Mouse (Mus musculus): ENCODE measurements around the gene 1700028J19Rik. TPM values are rescaled to one million over a fixed set of nuclear protein-coding genes. Genes with fewer than 3 reads are reported as not detected.
"Not testable (repeated sequence)": the region's sequence is repeated elsewhere in the genome, so short reads cannot be mapped to it uniquely, and the experiment has no call there.

The 1700028J19Rik gene
- total and polyA plus RNA-seq, 2 experiments from 2014 or later = 1.2 to 1.6 TPM

- Histone ChIP-seq H3K9ac (replicated peaks; ENCODE audit: low read length) (no peak overlapping the region), H3K36me3 (ENCODE audit: insufficient read depth, low read length) (no peaks in the 10 kb centered on the region), H3K9me3 (ENCODE audit: low read length) (no peaks in the 10 kb centered on the region), H3K27ac (no peak overlapping the region), H3K4me1 (ENCODE audit: insufficient read depth, low read length) (no peaks in the 10 kb centered on the region), H3K27me3 (ENCODE audit: insufficient read depth, low read length) (no peaks in the 10 kb centered on the region), H3K4me3 (ENCODE audit: low read length) (no peak overlapping the region), H3K4me2 (ENCODE audit: low read depth, low read length) (no peak overlapping the region)
- 83% methylated on average over 3 of the region's 3 CpGs for WGBS
- DNase-seq (ENCODE audit: low spot score) = no peak
- TF ChIP-seq CTCF (IDR thresholded peaks at IDR 0.05; ENCODE audit: low read depth) = no peak
- ATAC-seq = no peak
Observed at GRCm38 (mm10) chr7:44208307-44208706, 38.2 kb downstream of the 1700028J19Rik start.

- not testable (repeated sequence) for ATAC-seq; DNase-seq (ENCODE audit: low spot score); H3K4me3 ChIP-seq (ENCODE audit: low read length); H3K9ac ChIP-seq (replicated peaks; ENCODE audit: low read length); H3K9me3 ChIP-seq (ENCODE audit: low read length); H3K27ac ChIP-seq; H3K27me3 ChIP-seq (ENCODE audit: insufficient read depth, low read length); H3K4me2 ChIP-seq (ENCODE audit: low read depth, low read length); H3K4me1 ChIP-seq (ENCODE audit: insufficient read depth, low read length); H3K36me3 ChIP-seq (ENCODE audit: insufficient read depth, low read length)
- WGBS = 55% methylated on average over 3 of the region's 3 CpGs
Observed at GRCm38 (mm10) chr7:44207135-44207534, 39.4 kb downstream of the 1700028J19Rik start, which contains the start of gene Klk1b4. Klk1b4 (plus strand) TSS chr7:44207435.

GRCm38 (mm10) chr7:44197891-44198290 lies 48.6 kb downstream of the 1700028J19Rik start, which contains the start of gene Klk1b3:
Klk1b3 (plus strand) TSS chr7:44198191.
- Histone ChIP-seq H3K4me1 (ENCODE audit: insufficient read depth, low read length) (no peaks in the 10 kb centered on the region), H3K4me3 (ENCODE audit: low read length) (no peak within 1 kb of the TSS), H3K27me3 (ENCODE audit: insufficient read depth, low read length) (no peaks in the 10 kb centered on the region), H3K9ac (replicated peaks; ENCODE audit: low read length) (no peak within 1 kb of the TSS), H3K27ac (no peak within 1 kb of the TSS), H3K4me2 (ENCODE audit: low read depth, low read length) (no peak within 1 kb of the TSS), H3K9me3 (ENCODE audit: low read length) (no peaks in the 10 kb centered on the region), H3K36me3 (ENCODE audit: insufficient read depth, low read length) (no peaks in the 10 kb centered on the region)
- no peak for ATAC-seq
- 62% methylated on average over 3 of the region's 3 CpGs for WGBS
- TF ChIP-seq CTCF (IDR thresholded peaks at IDR 0.05; ENCODE audit: low read depth) = no peak
- no peak for DNase-seq (ENCODE audit: low spot score)

GRCm38 (mm10) chr7:44193466-44193865 lies 53.0 kb downstream of the 1700028J19Rik start:
- H3K36me3 ChIP-seq (ENCODE audit: insufficient read depth, low read length) = not testable (repeated sequence)

GRCm38 (mm10) chr7:44187936-44188335 lies 58.6 kb downstream of the 1700028J19Rik start, which contains the start of gene Klk1b24:
Klk1b24 (plus strand) TSS chr7:44188236.
- H3K27me3 ChIP-seq (ENCODE audit: insufficient read depth, low read length); H3K4me1 ChIP-seq (ENCODE audit: insufficient read depth, low read length); H3K9me3 ChIP-seq (ENCODE audit: low read length); DNase-seq (ENCODE audit: low spot score); H3K36me3 ChIP-seq (ENCODE audit: insufficient read depth, low read length); H3K4me3 ChIP-seq (ENCODE audit: low read length); ATAC-seq; H3K4me2 ChIP-seq (ENCODE audit: low read depth, low read length); H3K9ac ChIP-seq (replicated peaks; ENCODE audit: low read length); H3K27ac ChIP-seq: not testable (repeated sequence)

More at GRCm38 (mm10) chr7:44193466-44193865, 53.0 kb downstream of the 1700028J19Rik start:
- H3K4me2 ChIP-seq (ENCODE audit: low read depth, low read length); H3K4me3 ChIP-seq (ENCODE audit: low read length); H3K27me3 ChIP-seq (ENCODE audit: insufficient read depth, low read length); H3K27ac ChIP-seq; H3K9me3 ChIP-seq (ENCODE audit: low read length); H3K4me1 ChIP-seq (ENCODE audit: insufficient read depth, low read length); ATAC-seq; H3K9ac ChIP-seq (replicated peaks; ENCODE audit: low read length); DNase-seq (ENCODE audit: low spot score): not testable (repeated sequence)
- WGBS = 92% methylated on average over 1 of the region's 1 CpGs

- not testable (repeated sequence) for H3K4me1 ChIP-seq (ENCODE audit: insufficient read depth, low read length); H3K36me3 ChIP-seq (ENCODE audit: insufficient read depth, low read length); DNase-seq (ENCODE audit: low spot score); H3K9me3 ChIP-seq (ENCODE audit: low read length); H3K9ac ChIP-seq (replicated peaks; ENCODE audit: low read length); H3K27me3 ChIP-seq (ENCODE audit: insufficient read depth, low read length); H3K4me2 ChIP-seq (ENCODE audit: low read depth, low read length); H3K4me3 ChIP-seq (ENCODE audit: low read length); H3K27ac ChIP-seq; ATAC-seq
- 76% methylated on average over 8 of the region's 8 CpGs for WGBS
Observed at GRCm38 (mm10) chr7:44186516-44186915, 60.0 kb downstream of the 1700028J19Rik start.

Other genes with a start within 250 kb of the 1700028J19Rik start
- 0.54 TPM in 1 of 2 replicates, not detected in the other for gene Klk1b26, start 234.5 kb downstream of the 1700028J19Rik start, total RNA-seq (2014; rRNA removed)
- not detected in 2 replicates for gene Klk1b26, start 234.5 kb downstream of the 1700028J19Rik start, polyA plus RNA-seq (2015; fragmentation: Nextera tagmentation; extraction: Ambion mirVana)
- gene Klk1b27, start 194.4 kb downstream of the 1700028J19Rik start, total RNA-seq (2014; rRNA removed) = not detected in 2 replicates
- 0.28 TPM in 1 of 2 replicates, not detected in the other for gene Klk1b27, start 194.4 kb downstream of the 1700028J19Rik start, polyA plus RNA-seq (2015; fragmentation: Nextera tagmentation; extraction: Ambion mirVana)
- not detected in 2 replicates for gene Klk1b21, start 144.4 kb downstream of the 1700028J19Rik start, total RNA-seq (2014; rRNA removed)
- not detected in 2 replicates for gene Klk1b21, start 144.4 kb downstream of the 1700028J19Rik start, polyA plus RNA-seq (2015; fragmentation: Nextera tagmentation; extraction: Ambion mirVana)
- not detected in 2 replicates for gene Klk1b22, start 134.0 kb downstream of the 1700028J19Rik start, total RNA-seq (2014; rRNA removed)
- gene Klk1b22, start 134.0 kb downstream of the 1700028J19Rik start, polyA plus RNA-seq (2015; fragmentation: Nextera tagmentation; extraction: Ambion mirVana) = not detected in 2 replicates
- not detected in 2 replicates for gene Klk1b16, start 109.9 kb downstream of the 1700028J19Rik start, total RNA-seq (2014; rRNA removed)
- gene Klk1b16, start 109.9 kb downstream of the 1700028J19Rik start, polyA plus RNA-seq (2015; fragmentation: Nextera tagmentation; extraction: Ambion mirVana) = not detected in 2 replicates
- gene Klk1b24, start 58.5 kb downstream of the 1700028J19Rik start, total RNA-seq (2014; rRNA removed) = not detected in 2 replicates
- gene Klk1b24, start 58.5 kb downstream of the 1700028J19Rik start, polyA plus RNA-seq (2015; fragmentation: Nextera tagmentation; extraction: Ambion mirVana) = not detected in 2 replicates
- not detected in 2 replicates for gene Klk1b3, start 48.5 kb downstream of the 1700028J19Rik start, total RNA-seq (2014; rRNA removed)
- gene Klk1b3, start 48.5 kb downstream of the 1700028J19Rik start, polyA plus RNA-seq (2015; fragmentation: Nextera tagmentation; extraction: Ambion mirVana) = not detected in 2 replicates
- not detected in 2 replicates for gene Klk1b4, start 39.3 kb downstream of the 1700028J19Rik start, total RNA-seq (2014; rRNA removed)
- not detected in 2 replicates for gene Klk1b4, start 39.3 kb downstream of the 1700028J19Rik start, polyA plus RNA-seq (2015; fragmentation: Nextera tagmentation; extraction: Ambion mirVana)
- gene Klk1b5, start 30.8 kb downstream of the 1700028J19Rik start, total RNA-seq (2014; rRNA removed) = not detected in 2 replicates
- gene Klk1b5, start 30.8 kb downstream of the 1700028J19Rik start, polyA plus RNA-seq (2015; fragmentation: Nextera tagmentation; extraction: Ambion mirVana) = not detected in 2 replicates
- gene Klk1, start 21.3 kb downstream of the 1700028J19Rik start, total RNA-seq (2014; rRNA removed) = not detected in 2 replicates
- gene Klk1, start 21.3 kb downstream of the 1700028J19Rik start, polyA plus RNA-seq (2015; fragmentation: Nextera tagmentation; extraction: Ambion mirVana) = not detected in 2 replicates
- gene Gm36864, start 10.5 kb downstream of the 1700028J19Rik start, total RNA-seq (2014; rRNA removed) = not detected in 2 replicates
- not detected in 2 replicates for gene Gm36864, start 10.5 kb downstream of the 1700028J19Rik start, polyA plus RNA-seq (2015; fragmentation: Nextera tagmentation; extraction: Ambion mirVana)
- gene 2410002F23Rik, start within 50 bp of the 1700028J19Rik start, total RNA-seq (2014; rRNA removed) = 340 and 409 TPM in 2 replicates
- 239 TPM in 2 replicates for gene 2410002F23Rik, start within 50 bp of the 1700028J19Rik start, polyA plus RNA-seq (2015; fragmentation: Nextera tagmentation; extraction: Ambion mirVana)
- not detected in 2 replicates for gene Acp4, start 10.7 kb upstream of the 1700028J19Rik start, total RNA-seq (2014; rRNA removed)
- gene Acp4, start 10.7 kb upstream of the 1700028J19Rik start, polyA plus RNA-seq (2015; fragmentation: Nextera tagmentation; extraction: Ambion mirVana) = 0.13 TPM in 1 of 2 replicates, not detected in the other
- not detected in 2 replicates for gene Gm15517, start 14.8 kb upstream of the 1700028J19Rik start, total RNA-seq (2014; rRNA removed)
- not detected in 2 replicates for gene Gm15517, start 14.8 kb upstream of the 1700028J19Rik start, polyA plus RNA-seq (2015; fragmentation: Nextera tagmentation; extraction: Ambion mirVana)
- 3.3 and 5.9 TPM in 2 replicates for gene Clec11a, start 60.2 kb upstream of the 1700028J19Rik start, total RNA-seq (2014; rRNA removed)
- gene Clec11a, start 60.2 kb upstream of the 1700028J19Rik start, polyA plus RNA-seq (2015; fragmentation: Nextera tagmentation; extraction: Ambion mirVana) = 4.4 and 4.5 TPM in 2 replicates
- 39.0 and 41.8 TPM in 2 replicates for gene Shank1, start 63.6 kb upstream of the 1700028J19Rik start, total RNA-seq (2014; rRNA removed)
- gene Shank1, start 63.6 kb upstream of the 1700028J19Rik start, polyA plus RNA-seq (2015; fragmentation: Nextera tagmentation; extraction: Ambion mirVana) = 36.3 and 36.6 TPM in 2 replicates
- gene Syt3, start 137.4 kb upstream of the 1700028J19Rik start, total RNA-seq (2014; rRNA removed) = 130 and 154 TPM in 2 replicates
- gene Syt3, start 137.4 kb upstream of the 1700028J19Rik start, polyA plus RNA-seq (2015; fragmentation: Nextera tagmentation; extraction: Ambion mirVana) = 73.7 and 79.2 TPM in 2 replicates
- gene 1700008O03Rik, start 139.1 kb upstream of the 1700028J19Rik start, total RNA-seq (2014; rRNA removed) = 1.4 and 2.3 TPM in 2 replicates
- 3.3 and 3.6 TPM in 2 replicates for gene 1700008O03Rik, start 139.1 kb upstream of the 1700028J19Rik start, polyA plus RNA-seq (2015; fragmentation: Nextera tagmentation; extraction: Ambion mirVana)
- 562 and 663 TPM in 2 replicates for gene Lrrc4b, start 182.3 kb upstream of the 1700028J19Rik start, total RNA-seq (2014; rRNA removed)
- 19.6 and 22.7 TPM in 2 replicates for gene Lrrc4b, start 182.3 kb upstream of the 1700028J19Rik start, polyA plus RNA-seq (2015; fragmentation: Nextera tagmentation; extraction: Ambion mirVana)
- 10.2 and 15.5 TPM in 2 replicates for gene Aspdh, start 218.7 kb upstream of the 1700028J19Rik start, total RNA-seq (2014; rRNA removed)
- gene Aspdh, start 218.7 kb upstream of the 1700028J19Rik start, polyA plus RNA-seq (2015; fragmentation: Nextera tagmentation; extraction: Ambion mirVana) = 3.1 and 3.8 TPM in 2 replicates
- gene Josd2, start 221.3 kb upstream of the 1700028J19Rik start, total RNA-seq (2014; rRNA removed) = 32.7 and 44.5 TPM in 2 replicates
- 28.3 and 32.7 TPM in 2 replicates for gene Josd2, start 221.3 kb upstream of the 1700028J19Rik start, polyA plus RNA-seq (2015; fragmentation: Nextera tagmentation; extraction: Ambion mirVana)
- gene Emc10, start 249.8 kb upstream of the 1700028J19Rik start, total RNA-seq (2014; rRNA removed) = 311 and 319 TPM in 2 replicates
- gene Emc10, start 249.8 kb upstream of the 1700028J19Rik start, polyA plus RNA-seq (2015; fragmentation: Nextera tagmentation; extraction: Ambion mirVana) = 138 and 152 TPM in 2 replicates
- gene Fam71e1, start 249.9 kb upstream of the 1700028J19Rik start, total RNA-seq (2014; rRNA removed) = 19.7 and 19.8 TPM in 2 replicates
- gene Fam71e1, start 249.9 kb upstream of the 1700028J19Rik start, polyA plus RNA-seq (2015; fragmentation: Nextera tagmentation; extraction: Ambion mirVana) = 26.7 and 31.9 TPM in 2 replicates

Measured in hindbrain, postnatal 0 days (tissue).